Mouse (Mus musculus) heart, embryonic 10.5 days (tissue): ENCODE data around the gene Gtf2h1. TPM values are rescaled to one million over a fixed set of nuclear protein-coding genes. Genes with fewer than 3 reads are reported as not detected.

Source experiments
- DNase-seq: peaks from one replicate; pipeline ENCODE4 v3.0.0-alpha.2; 2017; ENCODE audit warnings: low spot score
- H3K27ac ChIP-seq: fragments of 300-500 bp; sonication (generic); 2 replicates; pipeline ENCODE4 v1.5.1; 2016; ENCODE audit warnings: mild to moderate bottlenecking
- H3K27me3 ChIP-seq: fragments of 300-500 bp; sonication (generic); 2 replicates; pipeline ENCODE4 v1.6.1; 2016; ENCODE audit warnings: mild to moderate bottlenecking; ENCODE audit not compliant: poor library complexity, insufficient read depth, severe bottlenecking
- H3K36me3 ChIP-seq: fragments of 300-500 bp; sonication (generic); 2 replicates; pipeline ENCODE4 v1.6.1; 2016; ENCODE audit warnings: mild to moderate bottlenecking, moderate library complexity
- H3K4me1 ChIP-seq: fragments of 300-500 bp; sonication (generic); 2 replicates; pipeline ENCODE4 v1.6.1; 2016; ENCODE audit warnings: mild to moderate bottlenecking
- H3K4me3 ChIP-seq: fragments of 300-500 bp; sonication (generic); 2 replicates; pipeline ENCODE4 v1.5.1; 2016; ENCODE audit warnings: mild to moderate bottlenecking, moderate library complexity
- H3K9me3 ChIP-seq: fragments of 300-500 bp; sonication (generic); 2 replicates; pipeline ENCODE4 v1.6.1; 2016; ENCODE audit warnings: mild to moderate bottlenecking, moderate library complexity
- WGBS: fragments of 180-500 bp; shearing (Covaris S2); methylation state at CpG from one replicate; pipeline ENCODE4 v1.1.7; 2016; 5-methylcytosine and 5-hydroxymethylcytosine counted together
- polyA plus RNA-seq: library from polyadenylated mRNA; unstranded; fragments of >200 nt; fragmentation: Nextera tagmentation; extraction: Ambion mirVana; gene quantifications from 2 replicates; pipeline ENCODE4 v1.2.1, GENCODE M21; 2016

Gene Gtf2h1
- polyA plus RNA-seq, 1 experiment from 2014 or later, result 45.1 TPM

DNA sequence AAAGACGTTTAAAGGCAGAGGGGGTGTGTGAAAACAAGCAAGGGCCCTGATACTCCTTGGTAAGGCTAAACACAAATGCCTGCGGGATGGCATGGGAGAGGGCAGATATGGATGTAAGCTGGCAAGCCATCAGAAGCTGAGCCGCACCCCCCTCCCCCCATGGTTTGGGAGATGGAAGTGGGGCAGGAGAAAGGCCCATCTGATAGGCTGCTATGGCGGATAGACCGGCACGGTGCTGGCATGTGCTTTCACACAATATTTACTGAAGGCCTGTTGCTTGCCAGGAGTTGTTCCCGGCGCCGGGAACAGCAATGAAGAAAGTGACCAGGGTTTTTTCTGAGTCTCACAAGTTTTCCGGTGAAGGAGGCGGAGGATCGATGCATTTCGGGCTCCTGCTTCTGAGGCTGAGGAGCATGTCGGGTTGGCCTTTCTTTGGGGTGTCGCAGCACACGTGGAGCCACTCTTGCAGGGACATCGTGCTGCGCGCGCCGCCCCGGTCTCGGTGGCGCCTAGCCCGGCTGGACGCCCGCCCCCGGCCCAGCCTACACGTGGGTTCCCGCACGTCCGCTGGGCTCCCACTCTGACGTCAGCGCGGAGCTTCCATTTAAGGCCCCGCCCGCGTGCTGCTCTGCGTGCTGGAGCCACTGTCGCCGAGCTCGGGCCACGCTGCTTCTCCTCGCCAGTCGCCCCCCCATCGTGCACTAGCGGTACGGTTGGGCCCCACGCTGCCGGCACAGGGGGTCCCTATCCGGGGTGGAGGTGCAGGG lies 49.5 kb downstream of the Gtf2h1 start:
- Histone ChIP-seq H3K9me3 (no peaks in the 10 kb centered on the region), H3K4me1 (peaks cover 32% of the 10 kb centered on the region), H3K27ac (peak overlapping the region; percentile 98), H3K27me3 (peaks cover 13% of the 10 kb centered on the region; the same call in 1 of the 2 replicates), H3K4me3 (peak overlapping the region; percentile 84), H3K36me3 (peaks cover 32% of the 10 kb centered on the region)
- DNase-seq, result peak; percentile 96
- under 1% methylated on average over 51 of the region's 51 CpGs for WGBS

DNA sequence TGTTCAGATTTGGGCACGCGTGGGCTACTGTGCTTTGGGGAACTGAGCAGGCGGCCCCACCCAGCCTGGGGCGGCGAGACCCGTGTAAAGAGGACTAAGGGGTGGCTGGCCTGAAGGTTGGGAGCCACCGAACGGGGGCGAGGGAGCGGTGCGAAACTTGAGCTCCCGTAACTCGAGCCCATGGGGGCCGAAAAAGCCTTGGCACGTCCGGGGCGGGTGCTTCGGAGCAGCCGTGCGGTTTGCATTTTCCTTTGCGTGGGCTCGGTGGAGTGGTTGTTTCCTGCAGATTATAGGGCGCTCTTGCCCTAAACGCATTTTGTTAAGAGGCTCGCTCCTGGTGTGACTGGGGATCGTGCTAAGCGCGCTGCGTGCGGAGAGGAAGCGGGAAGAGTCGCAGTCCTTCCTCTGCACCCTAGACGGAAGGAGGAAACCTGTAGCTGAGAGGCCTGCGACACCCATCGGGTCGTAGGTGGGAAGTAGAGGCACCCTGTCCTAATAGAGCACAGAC lies 50.1 kb downstream of the Gtf2h1 start:
- no peak for DNase-seq
- 0% methylated on average over 36 of the region's 36 CpGs for WGBS
- peaks cover 27% of the 10 kb centered on the region for H3K4me1 ChIP-seq
- peak overlapping the region; percentile 84 for H3K4me3 ChIP-seq
- peaks cover 13% of the 10 kb centered on the region; the same call in 1 of the 2 replicates for H3K27me3 ChIP-seq
- H3K27ac ChIP-seq, result peak overlapping the region; percentile 98
- H3K9me3 ChIP-seq, result no peaks in the 10 kb centered on the region
- peaks cover 38% of the 10 kb centered on the region for H3K36me3 ChIP-seq

DNA sequence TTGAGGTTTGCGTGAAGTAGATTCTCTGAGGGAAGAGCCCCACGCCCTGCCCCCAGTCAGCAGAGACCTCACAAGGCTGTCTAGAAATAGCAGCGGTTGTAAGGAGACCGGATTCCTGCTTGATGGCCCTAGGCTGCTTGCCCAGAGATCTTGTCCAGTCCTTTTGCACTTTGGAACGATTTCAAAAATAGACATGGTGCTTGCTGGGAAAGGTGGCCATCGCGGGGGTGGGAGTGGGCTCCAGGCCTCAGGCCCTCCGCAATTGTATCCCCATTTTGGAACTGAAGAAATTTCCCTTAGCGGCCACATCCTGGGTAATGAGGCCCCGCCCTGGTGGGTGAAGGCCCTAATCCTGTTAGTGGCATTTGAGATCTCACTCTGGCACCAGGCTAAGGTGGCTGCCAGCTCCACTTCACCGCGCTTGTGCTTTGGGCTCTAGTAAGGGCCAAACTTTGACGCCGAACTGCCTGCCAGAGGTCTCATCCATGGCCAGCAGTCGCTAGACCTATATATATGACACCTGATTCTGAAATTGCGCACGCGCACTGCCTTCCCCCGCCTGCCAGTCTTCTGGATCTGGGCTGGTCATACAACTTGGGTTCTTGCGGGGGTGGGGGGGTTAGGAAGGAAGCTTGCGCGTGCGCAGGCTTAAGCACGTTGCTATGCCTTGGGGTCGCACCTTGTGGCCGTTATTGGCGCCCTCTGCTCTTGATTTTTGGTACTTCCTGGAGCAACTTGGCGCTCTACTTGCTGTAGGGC lies 50.8 kb downstream of the Gtf2h1 start:
- no peaks in the 10 kb centered on the region for H3K9me3 ChIP-seq
- H3K4me3 ChIP-seq, result peak overlapping the region; percentile 84
- peak; percentile 93 for DNase-seq
- H3K27me3 ChIP-seq, result peaks cover 13% of the 10 kb centered on the region; the same call in 1 of the 2 replicates
- peak overlapping the region; percentile 98 for H3K27ac ChIP-seq
- 0% methylated on average over 28 of the region's 28 CpGs for WGBS
- H3K4me1 ChIP-seq, result peaks cover 20% of the 10 kb centered on the region
- peaks cover 44% of the 10 kb centered on the region for H3K36me3 ChIP-seq

- H3K27ac ChIP-seq, result no peak overlapping the region
- H3K4me1 ChIP-seq, result peaks cover 14% of the 10 kb centered on the region; the same call in 1 of the 2 replicates
- peaks cover 71% of the 10 kb centered on the region for H3K36me3 ChIP-seq
- WGBS, result 77% methylated on average over 5 of the region's 5 CpGs
- no peaks in the 10 kb centered on the region for H3K9me3 ChIP-seq
- no peaks in the 10 kb centered on the region for H3K27me3 ChIP-seq
- DNase-seq, result no peak
- no peak overlapping the region for H3K4me3 ChIP-seq
Measured at GRCm38 (mm10) chr7:46849287-46849686, 53.4 kb downstream of the Gtf2h1 start.

GRCm38 (mm10) chr7:46851026-46851425 lies 55.1 kb downstream of the Gtf2h1 start:
- 0 out of 2 replicates have a peak, but pooled peaks cover 5% of the 10 kb centered on the region for H3K4me1 ChIP-seq
- no peaks in the 10 kb centered on the region for H3K9me3 ChIP-seq
- H3K27ac ChIP-seq, result no peak overlapping the region
- H3K27me3 ChIP-seq, result no peaks in the 10 kb centered on the region
- no peak for DNase-seq
- no peak overlapping the region for H3K4me3 ChIP-seq
- H3K36me3 ChIP-seq, result peaks cover 88% of the 10 kb centered on the region
- 86% methylated on average over 7 of the region's 7 CpGs for WGBS

GRCm38 (mm10) chr7:46852666-46853065 lies 56.8 kb downstream of the Gtf2h1 start:
- Histone ChIP-seq H3K4me1 (0 out of 2 replicates have a peak, but pooled peaks cover 4% of the 10 kb centered on the region), H3K27ac (no peak overlapping the region), H3K4me3 (no peak overlapping the region), H3K36me3 (peaks cover 88% of the 10 kb centered on the region), H3K27me3 (no peaks in the 10 kb centered on the region), H3K9me3 (no peaks in the 10 kb centered on the region)
- WGBS, result 94% methylated on average over 1 of the region's 1 CpGs
- DNase-seq, result no peak

- no peak for DNase-seq
- 86% methylated on average over 9 of the region's 9 CpGs for WGBS
Measured at GRCm38 (mm10) chr7:46853365-46853764, 57.5 kb downstream of the Gtf2h1 start.

DNA sequence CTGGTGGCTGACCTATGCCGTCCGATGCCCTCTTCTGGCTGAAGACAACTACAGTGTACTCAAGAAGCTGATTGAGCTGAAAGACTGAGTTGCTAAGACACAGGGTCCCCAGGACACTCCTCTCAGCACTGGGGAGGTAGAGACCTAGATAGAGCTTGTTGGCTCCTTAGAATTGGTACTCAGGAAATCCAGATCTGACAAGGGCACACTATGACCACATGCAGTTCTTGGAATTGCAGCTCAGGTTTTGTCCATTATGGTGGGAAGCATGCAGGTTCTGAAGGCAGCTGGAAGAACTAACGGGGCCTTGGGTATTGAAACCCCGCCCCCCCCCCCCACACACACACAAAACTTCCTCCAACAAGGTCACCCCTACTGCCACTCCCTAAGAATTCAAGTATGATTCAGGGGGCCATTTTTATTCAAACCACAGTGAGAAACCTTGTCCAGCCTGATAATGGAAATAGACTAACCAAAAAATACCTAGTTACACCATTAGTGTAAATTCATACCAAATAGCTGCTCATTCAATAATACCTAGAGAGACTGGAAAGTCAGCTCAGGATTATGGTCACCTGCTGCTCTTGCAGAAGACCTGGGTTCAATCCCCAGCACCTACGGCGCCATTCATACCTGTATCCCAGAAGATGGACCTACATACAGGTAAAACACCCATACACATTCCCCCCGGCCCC lies 60.1 kb downstream of the Gtf2h1 start:
- Histone ChIP-seq H3K4me3 (no peak overlapping the region), H3K9me3 (no peaks in the 10 kb centered on the region), H3K27ac (no peak overlapping the region), H3K27me3 (no peaks in the 10 kb centered on the region), H3K4me1 (no peaks in the 10 kb centered on the region), H3K36me3 (peaks cover 56% of the 10 kb centered on the region)
- WGBS, result 70% methylated on average over 7 of the region's 7 CpGs
- DNase-seq, result no peak

More at GRCm38 (mm10) chr7:46853365-46853764, 57.5 kb downstream of the Gtf2h1 start:
- H3K9me3 ChIP-seq, result no peaks in the 10 kb centered on the region
- H3K36me3 ChIP-seq, result peaks cover 81% of the 10 kb centered on the region
- no peak overlapping the region for H3K27ac ChIP-seq
- H3K4me1 ChIP-seq, result 0 out of 2 replicates have a peak, but pooled peaks cover 2% of the 10 kb centered on the region
- no peaks in the 10 kb centered on the region for H3K27me3 ChIP-seq
- no peak overlapping the region for H3K4me3 ChIP-seq

GRCm38 (mm10) chr7:46857436-46857835 lies 61.5 kb downstream of the Gtf2h1 start:
- H3K9me3 ChIP-seq, result no peaks in the 10 kb centered on the region
- DNase-seq, result no peak
- H3K27ac ChIP-seq, result no peak overlapping the region
- peaks cover 42% of the 10 kb centered on the region for H3K36me3 ChIP-seq
- H3K27me3 ChIP-seq, result no peaks in the 10 kb centered on the region
- H3K4me1 ChIP-seq, result no peaks in the 10 kb centered on the region
- 72% methylated on average over 9 of the region's 9 CpGs for WGBS
- H3K4me3 ChIP-seq, result no peak overlapping the region

DNA sequence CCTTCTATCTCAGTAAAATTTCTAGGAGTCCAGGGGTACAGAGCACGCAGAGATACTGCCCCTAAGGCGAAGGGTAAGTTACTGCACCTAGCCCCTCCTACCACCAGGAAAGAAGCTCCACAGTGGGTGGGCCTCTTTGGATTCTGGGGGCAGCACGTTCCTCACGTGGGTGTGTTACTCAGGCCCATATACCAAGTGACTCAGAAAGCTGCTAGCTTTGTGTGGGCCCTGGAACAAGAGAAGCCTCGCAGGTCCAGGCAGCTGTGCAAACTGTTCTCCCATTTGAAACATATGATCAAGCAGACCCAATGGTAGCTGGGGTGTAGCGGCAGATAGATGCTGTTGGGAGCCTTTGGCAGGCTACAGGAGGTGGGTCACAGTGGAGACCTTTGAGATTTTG lies 63.1 kb downstream of the Gtf2h1 start:
- Histone ChIP-seq H3K4me3 (no peak overlapping the region), H3K36me3 (peaks cover 26% of the 10 kb centered on the region), H3K27me3 (no peaks in the 10 kb centered on the region), H3K27ac (no peak overlapping the region), H3K9me3 (no peaks in the 10 kb centered on the region), H3K4me1 (no peaks in the 10 kb centered on the region)
- no peak for DNase-seq
- WGBS, result 62% methylated on average over 6 of the region's 6 CpGs

- WGBS, result 37% methylated on average over 10 of the region's 10 CpGs
- no peak within 1 kb of the TSS for H3K4me3 ChIP-seq
- no peaks in the 10 kb centered on the region for H3K27me3 ChIP-seq
- H3K27ac ChIP-seq, result no peak within 1 kb of the TSS
- no peaks in the 10 kb centered on the region for H3K9me3 ChIP-seq
- H3K36me3 ChIP-seq, result peaks cover 6% of the 10 kb centered on the region
- H3K4me1 ChIP-seq, result no peaks in the 10 kb centered on the region
- no peak for DNase-seq
Measured at GRCm38 (mm10) chr7:46860996-46861395, 65.1 kb downstream of the Gtf2h1 start, which contains the start of gene Ldhc. Gene Ldhc (plus strand): TSS chr7:46861203.

GRCm38 (mm10) chr7:46871988-46872387 lies 76.1 kb downstream of the Gtf2h1 start:
- H3K4me1 ChIP-seq, result no peaks in the 10 kb centered on the region
- WGBS, result 60% methylated on average over 4 of the region's 4 CpGs
- H3K4me3 ChIP-seq, result no peak overlapping the region
- H3K27ac ChIP-seq, result no peak overlapping the region
- no peaks in the 10 kb centered on the region for H3K9me3 ChIP-seq
- no peaks in the 10 kb centered on the region for H3K27me3 ChIP-seq
- H3K36me3 ChIP-seq, result no peaks in the 10 kb centered on the region
- DNase-seq, result no peak
